Mouse (Mus musculus): ENCODE measurements around the gene Gm20388. TPM values are rescaled to one million over a fixed set of nuclear protein-coding genes. Genes with fewer than 3 reads are reported as not detected.
A peak's percentile ranks its signal among the peaks of the same experiment; 100 is the strongest.

The Gm20388 gene
- total RNA-seq, 2 experiments from 2014 or later = 2.4 to 2.6 TPM

GRCm38 (mm10) chr8:122452154-122452553 lies 2541.5 kb downstream of the Gm20388 start:
- DNase-seq (ENCODE audit: extremely low spot score in 1 of 2, low spot score in 2 of 2) = no peak
- no peak for TF ChIP-seq CTCF (IDR thresholded peaks at IDR 0.05)
- intact Hi-C loops (cut with DNase I) = no loop called here
- H3K27ac ChIP-seq = no peak overlapping the region
- H3K4me3 ChIP-seq = no peak overlapping the region

- no peak for TF ChIP-seq CTCF (IDR thresholded peaks at IDR 0.05)
- no peak for DNase-seq (ENCODE audit: extremely low spot score in 1 of 2, low spot score in 2 of 2)
- no peak overlapping the region for H3K4me3 ChIP-seq
- no peak overlapping the region for H3K27ac ChIP-seq
- intact Hi-C loops (cut with DNase I) = no loop called here
Measured at GRCm38 (mm10) chr8:122454409-122454808, 2543.8 kb downstream of the Gm20388 start.

- Histone ChIP-seq H3K27ac (no peak overlapping the region), H3K4me3 (no peak overlapping the region)
- intact Hi-C loops (cut with DNase I) = no loop called here
- no peak for TF ChIP-seq CTCF (IDR thresholded peaks at IDR 0.05)
- DNase-seq (ENCODE audit: extremely low spot score in 1 of 2, low spot score in 2 of 2) = no peak
Measured at GRCm38 (mm10) chr8:122457171-122457570, 2546.5 kb downstream of the Gm20388 start.

GRCm38 (mm10) chr8:122459218-122459900 lies 2548.7 kb downstream of the Gm20388 start:
- Histone ChIP-seq H3K4me3 (no peak overlapping the region), H3K27ac (no peak overlapping the region)
- DNase-seq (ENCODE audit: extremely low spot score in 1 of 2, low spot score in 2 of 2) = no peak
- intact Hi-C loops (cut with DNase I) = no loop called here
- peak; percentile 45 for TF ChIP-seq CTCF (IDR thresholded peaks at IDR 0.05)

- Histone ChIP-seq H3K4me3 (peak overlapping the region; percentile 42), H3K27ac (peak overlapping the region; percentile 78)
- intact Hi-C loops (cut with DNase I) = loop anchor here (5.0 kb wide), 1 partner anchor 207 kb away; no protein-coding TSS in a partner anchor
- TF ChIP-seq CTCF (IDR thresholded peaks at IDR 0.05) = no peak
- DNase-seq (ENCODE audit: extremely low spot score in 1 of 2, low spot score in 2 of 2) = no peak
Measured at GRCm38 (mm10) chr8:122459990-122460389, 2549.3 kb downstream of the Gm20388 start.

- H3K27ac ChIP-seq = peak within 1 kb of the TSS; percentile 78
- no peak for TF ChIP-seq CTCF (IDR thresholded peaks at IDR 0.05)
- H3K4me3 ChIP-seq = peak within 1 kb of the TSS; percentile 42
- intact Hi-C loops (cut with DNase I) = loop anchor here (1.0 to 5.0 kb wide), 2 partner anchors 15 to 207 kb away; no protein-coding TSS in a partner anchor
- DNase-seq (ENCODE audit: extremely low spot score in 1 of 2, low spot score in 2 of 2) = peak in 1 of 2 experiments; percentile 36
Measured at GRCm38 (mm10) chr8:122460524-122461472, 2550.2 kb downstream of the Gm20388 start, which contains the start of gene Snai3. TSS of gene Snai3 (minus strand) at chr8:122460733.

GRCm38 (mm10) chr8:122461473-122462148 lies 2551.0 kb downstream of the Gm20388 start:
- no peak overlapping the region for H3K4me3 ChIP-seq
- H3K27ac ChIP-seq = peak overlapping the region; percentile 78
- no peak for TF ChIP-seq CTCF (IDR thresholded peaks at IDR 0.05)
- intact Hi-C loops (cut with DNase I) = loop anchor here (1.0 to 5.0 kb wide), 2 partner anchors 14 to 206 kb away; no protein-coding TSS in a partner anchor
- peak; percentile 68 to 74 for DNase-seq (ENCODE audit: extremely low spot score in 1 of 2, low spot score in 2 of 2)

GRCm38 (mm10) chr8:122462510-122462909 lies 2551.9 kb downstream of the Gm20388 start:
- H3K27ac ChIP-seq = peak overlapping the region; percentile 38
- intact Hi-C loops (cut with DNase I) = loop anchor here (5.0 kb wide), 1 partner anchor 205 kb away; no protein-coding TSS in a partner anchor
- H3K4me3 ChIP-seq = no peak overlapping the region
- TF ChIP-seq CTCF (IDR thresholded peaks at IDR 0.05) = no peak
- no peak for DNase-seq (ENCODE audit: extremely low spot score in 1 of 2, low spot score in 2 of 2)

GRCm38 (mm10) chr8:122463651-122464640 lies 2553.3 kb downstream of the Gm20388 start:
- no peak overlapping the region for H3K27ac ChIP-seq
- intact Hi-C loops (cut with DNase I) = loop anchor here (5.0 kb wide), 1 partner anchor 203 kb away; no protein-coding TSS in a partner anchor
- TF ChIP-seq CTCF (IDR thresholded peaks at IDR 0.05) = no peak
- no peak overlapping the region for H3K4me3 ChIP-seq
- no peak for DNase-seq (ENCODE audit: extremely low spot score in 1 of 2, low spot score in 2 of 2)

- no peak for DNase-seq (ENCODE audit: extremely low spot score in 1 of 2, low spot score in 2 of 2)
- no peak for TF ChIP-seq CTCF (IDR thresholded peaks at IDR 0.05)
Measured at GRCm38 (mm10) chr8:122464985-122465384, 2554.3 kb downstream of the Gm20388 start.

More at GRCm38 (mm10) chr8:122464985-122465384, 2554.3 kb downstream of the Gm20388 start:
- no peak overlapping the region for H3K27ac ChIP-seq
- no peak overlapping the region for H3K4me3 ChIP-seq
- intact Hi-C loops (cut with DNase I) = loop anchor here (5.0 kb wide), 1 partner anchor 202 kb away; no protein-coding TSS in a partner anchor
